Mouse (Mus musculus) thymus, adult 18-20 months (tissue): ENCODE results near the gene Hapln3.

Source experiments
- DNase-seq, 2 experiments: peaks; one replicate each; pipeline ENCODE4 v3.0.0; 2022; ENCODE audit warnings: mixed read lengths in 2 of 2

Gene Hapln3

GRCm38 (mm10) chr7:79067466-79067865 is 63.4 kb downstream of the Hapln3 start:
- no peak for DNase-seq
